Mouse (Mus musculus) CD8-positive naive resting alpha-beta T cell, adult 2 months (primary cell): ENCODE measurements at regions not wholly inside any gene's neighbourhood (a gene's known extent, or its start where the extent isn't known, plus 50 kb on each side); places are given as distances from the start of the nearest gene placed in this dataset.
"Not testable (repeated sequence)": the region's sequence is repeated elsewhere in the genome, so short reads cannot be mapped to it uniquely, and the experiment has no call there.

ENCODE experiments used
- DNase-seq, 2 experiments: peaks; one replicate each; pipeline ENCODE4 v3.0.0; 2022; ENCODE audit warnings: low read depth in 2 of 2, low spot score in 2 of 2

DNA sequence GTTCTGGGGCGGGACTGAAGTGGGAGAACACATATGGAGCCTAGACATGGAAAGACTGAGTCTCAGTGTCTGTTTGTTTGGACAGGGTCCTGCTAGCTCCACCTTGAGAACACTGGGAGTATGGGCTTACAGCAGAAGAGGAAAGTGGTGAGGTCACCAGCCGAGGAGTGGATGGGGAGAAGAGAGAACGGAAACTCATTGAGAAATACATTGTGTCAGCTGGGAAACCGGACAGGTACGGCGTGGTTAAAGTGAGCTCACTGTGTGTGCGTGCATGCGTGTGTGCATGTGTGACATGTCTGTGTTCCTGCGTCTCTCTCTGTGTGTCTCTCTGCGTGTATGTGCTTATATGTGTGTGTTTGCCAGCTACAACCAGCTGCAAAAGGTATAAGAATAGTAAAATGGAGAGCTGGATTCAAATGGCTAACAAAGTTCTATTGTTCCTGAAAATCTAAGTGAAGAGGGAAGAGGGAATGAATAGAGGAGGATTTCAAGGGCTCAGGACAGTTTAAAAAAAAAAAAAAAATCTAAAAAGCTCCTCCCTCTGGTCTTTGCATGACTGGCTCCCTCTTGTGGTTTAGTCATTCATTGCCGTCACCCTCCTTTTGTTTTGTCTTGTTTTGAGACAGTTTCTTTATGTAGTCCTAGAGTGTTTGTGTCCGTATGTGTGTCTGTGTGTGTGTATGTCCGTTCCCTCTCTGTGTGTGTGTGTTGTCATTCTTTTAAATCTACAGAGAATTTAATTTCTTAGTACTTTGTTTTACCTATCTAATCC lies 52.0 kb upstream of the Ak4 start:
- DNase-seq = peak; percentile 50 to 73

DNA sequence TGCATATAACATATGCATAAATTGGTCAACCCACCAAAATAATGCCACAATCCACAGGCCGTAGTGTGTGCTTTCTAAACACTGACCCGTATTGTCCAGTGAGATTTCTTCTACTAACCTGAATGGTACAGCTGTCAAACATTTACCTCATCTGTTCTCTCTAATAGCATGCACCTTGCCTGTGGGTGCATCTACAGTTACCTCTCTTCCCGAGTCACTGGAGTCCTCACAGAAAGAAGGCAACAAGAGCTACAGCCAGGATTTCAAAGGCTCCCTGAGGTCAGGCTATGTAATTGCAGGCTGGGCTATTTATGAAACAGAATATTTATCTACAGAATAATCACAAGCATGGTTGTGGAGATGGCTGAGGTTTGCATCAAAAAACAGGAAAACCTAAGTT lies 53.8 kb upstream of the Ak4 start:
- DNase-seq = no peak

DNA sequence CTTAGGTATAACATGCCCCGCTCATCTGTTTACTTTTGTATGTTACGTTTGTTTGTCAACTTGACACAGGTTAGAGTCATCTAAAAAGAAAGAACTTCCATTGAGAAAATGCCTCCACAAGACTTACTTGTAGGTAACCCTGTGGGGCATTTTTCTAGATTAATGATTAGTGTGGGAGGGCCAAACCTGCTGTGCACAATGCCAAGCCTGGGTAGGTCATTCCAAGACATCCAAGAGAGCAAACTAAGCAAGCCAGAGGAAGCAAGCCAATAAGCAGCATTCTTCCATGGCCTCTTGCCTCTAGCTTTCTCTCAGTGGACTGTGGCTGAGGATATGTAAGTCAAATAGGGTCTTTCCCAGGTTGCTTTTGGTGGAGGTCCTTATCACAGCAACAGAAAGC lies 54.4 kb upstream of the Ak4 start:
- no peak for DNase-seq

DNA sequence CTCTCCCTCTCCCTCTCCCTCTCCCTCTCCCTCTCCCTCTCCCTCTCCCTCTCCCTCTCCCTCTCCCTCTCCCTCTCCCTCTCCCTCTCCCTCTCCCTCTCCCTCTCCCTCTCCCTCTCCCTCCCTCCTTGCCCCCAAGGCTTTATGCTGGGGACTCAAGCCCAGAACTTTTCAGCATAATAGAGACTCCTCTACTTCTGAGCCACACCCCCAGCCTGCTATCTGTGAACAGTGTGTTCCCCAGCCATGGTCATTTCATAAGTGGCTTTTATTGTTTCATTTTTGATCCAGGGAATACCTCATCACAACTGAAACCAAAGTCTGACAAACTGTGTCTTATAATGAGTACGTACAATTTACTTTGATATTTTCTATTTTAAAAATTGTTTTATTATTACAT lies 55.8 kb upstream of the Ak4 start:
- not testable (repeated sequence) for DNase-seq

DNA sequence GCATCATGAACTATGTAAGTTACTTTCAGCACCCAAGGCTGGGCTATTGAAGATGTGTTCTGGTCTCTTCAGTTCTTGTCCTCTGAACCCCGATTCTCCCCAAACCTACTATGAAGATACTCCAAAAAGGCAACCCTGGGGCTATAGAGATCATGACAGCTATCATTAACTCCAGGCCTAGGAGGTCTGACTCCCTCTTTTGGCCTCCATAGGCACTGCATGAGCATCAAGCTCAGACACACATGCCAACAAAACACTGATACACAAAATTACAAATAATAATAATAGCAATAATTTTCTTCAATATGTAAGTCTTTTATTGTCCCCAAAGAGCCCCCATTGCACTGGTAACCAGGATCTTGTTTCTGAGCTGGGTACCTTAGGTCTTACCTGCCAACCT lies 57.3 kb upstream of the Ak4 start:
- peak in 1 of 2 experiments; percentile 31 for DNase-seq

DNA sequence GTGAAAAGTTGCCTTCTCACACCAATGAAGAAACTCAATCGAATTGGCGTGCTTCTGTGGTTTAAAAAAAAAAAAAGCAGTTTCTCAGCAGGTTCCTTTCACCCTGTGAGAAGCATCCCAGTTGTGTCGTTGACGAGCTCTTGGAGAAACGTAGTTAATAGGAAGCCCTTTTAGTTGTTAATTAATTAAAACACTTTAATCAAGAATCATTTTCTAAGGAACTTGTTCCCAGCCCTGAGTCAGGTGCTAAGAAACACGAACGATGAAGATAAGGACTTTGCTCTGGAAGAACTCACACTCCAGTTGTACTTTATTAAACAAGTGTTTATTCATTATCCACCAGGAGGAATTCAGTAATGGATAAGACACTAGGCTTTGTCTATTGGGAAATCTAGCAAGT lies 58.8 kb upstream of the Ak4 start:
- DNase-seq = no peak

DNA sequence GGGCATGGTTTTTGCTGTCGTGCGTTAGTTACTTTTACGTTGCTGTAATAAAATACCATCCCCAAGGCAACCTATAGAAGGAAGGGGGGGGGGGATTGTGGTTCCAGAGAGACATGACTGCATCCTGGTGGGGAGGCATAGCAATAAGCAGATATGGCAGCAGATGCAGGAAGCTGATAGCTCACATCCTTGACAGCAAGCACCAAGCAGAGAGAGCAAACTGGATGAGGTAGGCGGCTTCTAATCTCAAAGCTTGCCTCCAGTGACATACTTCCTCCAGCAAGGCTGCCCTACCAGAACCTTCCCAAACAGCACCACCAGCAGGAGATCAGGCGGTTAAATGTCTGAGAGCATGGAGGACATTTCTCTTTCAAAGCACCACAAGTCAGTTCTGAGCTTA lies 60.0 kb upstream of the Ak4 start:
- DNase-seq = no peak

DNA sequence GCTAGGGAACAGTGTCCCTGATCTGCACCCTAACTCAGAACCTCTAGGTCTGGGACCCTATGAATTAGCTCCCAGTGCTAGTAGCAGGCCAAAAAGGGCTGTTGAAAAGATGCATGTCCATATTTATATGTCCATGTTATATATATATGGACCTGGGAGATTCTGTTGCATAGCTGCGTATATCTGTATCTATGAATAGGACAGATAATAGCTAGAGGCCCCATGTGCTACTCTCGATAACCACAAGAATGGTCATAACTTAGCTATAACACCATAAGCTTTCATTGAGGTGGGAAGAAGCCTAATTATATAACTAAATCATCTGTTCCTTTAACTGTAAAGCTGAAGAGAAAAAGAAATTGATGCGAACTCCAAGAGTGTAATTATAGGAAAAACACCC lies 60.6 kb upstream of the Ak4 start:
- DNase-seq = no peak

DNA sequence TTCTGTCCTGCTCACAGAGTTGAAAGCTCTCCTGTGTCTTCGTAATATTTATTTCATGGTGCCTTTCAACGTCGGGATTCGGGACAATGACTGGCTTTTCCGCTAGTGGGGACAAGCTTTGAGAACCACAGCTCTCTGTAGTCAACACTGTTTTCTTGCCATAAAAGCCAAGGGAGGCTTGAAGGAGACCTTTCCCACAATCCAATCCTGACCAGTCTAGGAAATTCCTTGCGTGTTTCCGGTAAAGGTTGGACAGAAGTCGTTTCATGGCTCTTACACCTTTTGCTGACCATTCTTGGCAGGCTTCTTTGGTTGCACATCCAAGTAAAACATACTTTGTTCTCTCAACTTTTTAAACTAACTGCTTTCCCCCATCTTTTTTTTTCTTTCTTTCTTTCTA lies 61.2 kb upstream of the Ak4 start:
- no peak for DNase-seq

DNA sequence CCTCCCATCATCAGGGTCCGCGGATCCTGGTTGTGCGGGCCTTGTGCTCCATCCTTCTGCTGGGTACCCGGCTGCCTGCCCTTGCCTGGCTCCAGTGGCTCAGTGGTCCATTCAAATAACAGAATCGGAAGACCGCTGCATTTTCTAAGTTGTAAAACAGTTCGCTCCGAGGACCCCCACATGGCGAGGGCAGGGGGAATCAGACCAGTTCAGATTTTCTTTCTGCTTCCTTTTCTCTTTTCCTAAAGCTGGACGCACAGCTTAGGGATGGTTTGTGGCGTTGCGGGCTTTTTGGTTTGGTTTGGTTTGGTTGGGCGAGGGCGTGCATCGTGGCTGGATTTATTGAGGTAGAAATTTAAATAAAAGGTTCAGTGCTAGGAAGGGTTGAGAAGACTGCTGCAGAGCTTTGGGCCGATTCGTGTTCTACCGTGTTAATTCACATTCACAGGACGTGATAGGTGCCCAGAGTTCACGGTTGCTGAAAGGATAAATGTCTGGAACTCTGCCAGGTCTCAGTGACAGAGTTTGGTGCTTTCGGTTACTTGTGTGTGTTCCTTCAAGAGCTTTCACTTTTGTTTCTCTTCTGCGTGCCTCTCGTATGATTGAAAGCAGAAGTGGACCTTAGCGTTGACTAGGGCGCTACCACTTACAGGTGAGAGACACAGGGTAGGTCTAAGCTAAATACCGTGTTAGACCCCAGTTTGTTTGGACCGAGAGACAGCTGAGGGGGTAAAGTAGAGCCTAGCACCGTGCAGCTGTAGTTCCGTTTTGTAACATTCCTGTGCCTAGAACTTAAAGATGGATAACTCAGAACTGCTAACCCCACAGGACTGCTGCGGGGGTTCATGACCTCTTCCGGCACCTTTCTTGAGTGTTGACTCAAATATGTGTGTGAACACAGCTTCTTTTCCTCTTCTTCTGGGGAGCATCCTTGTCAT lies 61.9 kb upstream of the Ak4 start:
- DNase-seq = peak; percentile 66 to 76

DNA sequence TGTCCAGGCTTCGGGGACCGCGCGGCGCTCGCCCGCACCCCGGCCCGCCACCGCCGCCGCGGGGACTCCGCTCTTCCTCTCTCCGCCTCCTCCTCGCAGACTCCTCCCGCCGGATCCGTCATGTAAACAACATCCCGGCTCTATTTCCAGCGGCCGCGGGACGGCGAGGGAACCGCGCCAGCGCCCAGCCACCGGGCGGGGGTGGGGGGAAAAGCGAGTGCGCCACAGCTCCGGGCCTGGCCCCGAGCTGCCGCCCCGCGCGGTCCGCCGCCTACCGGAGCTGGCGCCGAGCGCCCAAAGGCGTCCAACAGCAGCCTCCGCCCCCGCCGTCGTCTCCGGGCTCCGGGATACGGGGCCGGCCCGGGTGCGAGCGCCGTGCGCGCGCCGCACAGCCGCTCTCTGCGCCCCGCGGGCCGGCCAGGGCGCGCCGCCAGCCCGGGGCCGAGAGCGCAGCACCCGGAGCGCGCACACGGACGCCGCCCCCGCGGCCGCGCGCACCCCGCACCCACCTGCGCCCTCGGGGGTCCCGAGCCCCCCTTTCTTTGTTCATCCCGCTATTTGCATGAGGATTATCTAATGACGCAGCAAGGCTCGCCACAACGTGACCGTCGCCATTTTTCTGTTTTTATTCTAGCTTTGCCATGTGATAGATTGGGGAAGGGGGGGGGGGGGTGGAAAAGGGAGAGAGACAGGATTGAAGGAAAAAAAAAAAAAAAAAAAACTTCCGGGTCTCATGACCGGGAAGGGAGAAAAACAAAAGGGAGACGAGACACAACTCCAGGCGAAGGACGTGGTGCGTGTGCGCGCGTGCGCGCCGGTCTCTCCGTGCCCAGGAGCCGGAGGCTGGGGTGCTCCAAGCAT lies 62.8 kb upstream of the Ak4 start:
- DNase-seq = peak; percentile 57

DNA sequence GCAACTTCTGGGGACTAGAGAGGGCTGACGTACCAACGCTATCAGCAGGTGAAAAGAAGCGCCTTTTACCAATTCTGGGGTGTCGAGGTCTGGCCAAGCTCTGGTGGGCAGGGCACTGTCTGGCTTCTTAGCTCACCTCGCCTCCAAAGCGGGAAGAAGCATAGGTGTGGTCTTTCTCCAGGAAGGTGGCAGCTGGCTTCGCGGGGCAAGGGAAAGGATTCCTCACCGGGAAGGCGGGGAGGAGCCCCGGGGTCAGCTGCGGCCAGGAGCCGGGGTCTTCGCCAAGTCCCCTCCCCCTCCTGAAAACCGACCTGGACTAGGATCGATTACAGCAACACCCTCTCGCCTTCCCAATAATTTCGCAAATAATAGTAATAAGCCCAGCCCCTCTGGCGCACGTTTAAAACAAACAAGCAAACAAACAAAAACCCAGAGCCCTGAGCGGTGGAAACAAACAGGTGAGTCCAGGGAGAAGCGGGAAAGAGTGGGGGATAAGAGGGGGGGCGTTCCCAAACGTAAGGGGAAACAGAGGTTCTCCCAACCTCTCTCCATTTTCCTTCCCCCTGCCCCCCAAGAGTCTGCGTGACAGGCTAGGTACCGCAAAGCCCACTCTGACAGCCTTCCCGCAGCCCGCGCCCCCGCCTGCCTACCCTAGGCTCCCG lies 63.5 kb upstream of the Ak4 start:
- peak; percentile 10 to 31 for DNase-seq

DNA sequence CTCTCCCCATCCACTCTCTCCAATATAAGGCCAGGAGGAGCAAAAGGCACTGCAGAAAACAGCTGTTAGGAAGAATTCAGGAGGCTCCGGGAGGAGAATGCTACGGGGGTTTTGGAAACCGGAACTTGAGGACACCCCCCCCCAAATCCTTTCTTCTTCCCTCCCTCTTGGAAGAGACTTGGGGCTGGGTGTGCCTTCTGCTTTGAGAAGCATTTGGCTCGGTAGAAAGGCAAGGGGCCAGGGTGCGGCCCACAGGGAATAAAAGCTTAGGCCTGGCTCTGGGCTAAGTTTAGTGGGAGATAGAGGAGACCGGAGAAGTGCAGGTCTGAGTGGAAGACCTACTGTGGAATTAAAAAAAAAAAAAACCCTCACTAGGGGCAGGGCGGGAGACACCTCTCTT lies 64.1 kb upstream of the Ak4 start:
- no peak for DNase-seq

DNA sequence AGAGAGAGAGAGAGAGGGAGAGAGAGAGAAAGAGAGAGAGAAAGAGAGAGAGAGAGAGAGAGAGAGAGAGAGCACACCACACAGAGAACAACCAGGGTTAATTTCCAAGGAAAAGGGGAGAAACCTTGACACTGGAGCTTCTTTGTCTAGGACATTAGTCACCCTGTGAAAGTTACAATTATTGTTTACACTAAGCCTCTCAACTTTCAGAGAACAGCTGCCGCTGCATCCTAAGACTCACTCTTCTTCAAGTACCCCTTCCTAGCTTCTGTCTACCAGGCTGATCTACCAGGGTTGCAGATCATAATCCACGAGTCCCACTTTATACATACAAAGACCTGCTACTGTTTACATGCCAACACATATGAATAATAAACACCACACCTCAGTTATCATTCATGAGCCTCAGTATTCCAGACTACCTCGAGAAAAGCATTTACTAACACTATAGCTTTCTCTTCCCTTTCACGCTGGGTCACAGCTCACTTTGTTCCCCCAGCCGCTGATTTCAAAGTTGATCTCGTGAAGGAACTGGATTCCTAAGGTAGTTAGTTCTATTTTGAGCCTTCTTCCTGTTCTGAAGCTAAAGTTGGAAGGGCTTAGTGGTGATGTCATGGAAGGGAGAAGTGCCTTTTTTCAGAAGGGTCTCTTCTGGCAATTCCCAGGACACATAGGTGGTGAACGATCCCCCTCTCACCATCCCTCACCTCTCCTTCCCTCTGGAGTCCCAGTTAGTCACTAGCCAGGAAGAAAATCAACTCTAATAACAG lies 64.8 kb upstream of the Ak4 start:
- no peak for DNase-seq

DNA sequence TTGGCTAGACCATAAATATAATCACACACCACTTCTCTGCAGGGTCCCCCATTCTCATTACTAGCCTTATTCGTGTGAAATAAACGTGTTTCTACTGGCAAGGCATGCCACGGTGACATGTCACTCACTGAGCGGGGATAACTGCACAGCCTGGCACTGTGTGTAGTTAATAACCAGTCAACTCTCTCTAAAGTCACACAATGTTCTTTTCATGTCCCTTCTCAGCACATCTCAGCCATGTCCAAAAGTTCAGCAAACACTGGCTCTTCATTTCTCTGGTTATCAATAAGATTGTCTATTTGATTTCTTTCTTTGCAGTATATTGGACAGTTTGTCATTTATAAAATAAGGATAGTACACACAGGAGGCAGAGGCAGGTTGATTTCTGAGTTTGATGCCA lies 66.9 kb upstream of the Ak4 start:
- no peak for DNase-seq

DNA sequence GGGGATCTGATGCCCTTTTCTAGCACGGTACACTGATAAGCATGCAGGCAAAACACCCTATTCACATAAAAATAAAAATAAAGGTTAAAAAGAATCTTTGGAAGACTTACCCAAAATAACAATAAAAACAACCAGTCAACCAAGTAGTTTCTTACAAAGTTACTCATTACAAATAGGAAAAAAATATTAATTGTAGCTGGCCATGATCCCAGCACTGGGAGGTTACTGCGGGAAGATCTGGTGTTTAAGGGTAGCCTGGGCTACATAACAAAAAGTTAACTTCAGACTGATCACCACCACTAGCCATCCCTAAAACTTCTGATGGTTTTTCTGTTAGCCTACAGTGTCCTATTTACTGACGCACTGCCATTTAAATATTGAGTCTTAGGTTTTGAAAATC lies 67.4 kb upstream of the Ak4 start:
- no peak for DNase-seq

DNA sequence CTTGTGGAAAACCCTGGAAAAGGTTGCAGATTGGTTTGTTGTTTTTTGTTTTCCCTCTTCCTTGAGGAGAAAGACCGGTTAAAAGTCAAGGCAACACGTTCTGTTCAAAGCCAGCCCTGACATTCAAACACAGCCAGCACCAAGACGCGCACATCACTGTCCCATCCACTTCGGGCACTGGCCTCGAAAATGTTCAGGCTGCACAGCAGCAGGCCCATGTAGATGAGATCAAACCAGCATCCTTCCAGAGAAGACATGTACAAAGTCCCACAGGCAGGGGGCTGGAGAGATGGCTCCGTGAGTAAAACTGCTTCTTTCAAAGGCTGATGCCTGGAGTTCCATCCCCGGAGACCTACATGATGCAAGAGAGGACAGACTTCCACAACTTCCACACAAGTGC lies 68.4 kb upstream of the Ak4 start:
- DNase-seq = no peak

DNA sequence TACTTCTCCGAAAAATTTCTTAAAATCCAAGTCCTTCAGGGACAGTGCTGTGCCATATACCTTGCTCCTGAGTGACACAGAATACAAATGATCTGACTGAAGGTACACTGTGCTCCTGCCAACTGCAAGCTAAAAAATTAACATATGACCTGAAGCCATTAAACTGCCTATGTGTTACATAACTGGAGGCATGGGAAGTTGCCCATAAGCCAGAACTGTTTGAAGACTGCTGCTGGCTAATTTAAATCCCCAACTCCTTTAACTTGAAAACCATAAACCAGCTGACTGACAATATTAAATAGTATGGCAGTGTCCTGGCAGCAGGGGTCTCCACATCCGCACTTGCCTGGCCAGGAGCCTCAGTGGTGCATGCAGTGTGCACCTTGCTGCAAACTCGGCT lies 68.9 kb upstream of the Ak4 start:
- DNase-seq = no peak

DNA sequence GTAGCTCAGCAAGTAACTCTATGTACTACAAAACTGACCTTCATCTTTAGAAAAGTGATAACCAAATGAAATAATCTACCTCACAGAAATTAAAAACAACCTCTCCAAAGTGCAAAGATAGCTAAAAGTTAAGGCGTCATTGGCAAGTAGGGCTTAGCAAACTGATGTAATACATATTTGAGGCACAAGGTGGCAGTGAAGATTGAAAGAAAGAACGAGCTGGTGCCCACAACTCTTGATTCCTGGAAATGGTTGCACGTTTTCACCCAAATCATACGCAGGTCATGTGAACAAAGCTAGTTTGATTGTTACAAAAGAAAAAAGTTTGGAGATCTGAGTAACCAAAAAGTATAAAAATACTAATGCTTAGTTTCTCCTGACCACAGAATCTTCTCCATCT lies 69.7 kb upstream of the Ak4 start:
- DNase-seq = peak; percentile 67 to 81

DNA sequence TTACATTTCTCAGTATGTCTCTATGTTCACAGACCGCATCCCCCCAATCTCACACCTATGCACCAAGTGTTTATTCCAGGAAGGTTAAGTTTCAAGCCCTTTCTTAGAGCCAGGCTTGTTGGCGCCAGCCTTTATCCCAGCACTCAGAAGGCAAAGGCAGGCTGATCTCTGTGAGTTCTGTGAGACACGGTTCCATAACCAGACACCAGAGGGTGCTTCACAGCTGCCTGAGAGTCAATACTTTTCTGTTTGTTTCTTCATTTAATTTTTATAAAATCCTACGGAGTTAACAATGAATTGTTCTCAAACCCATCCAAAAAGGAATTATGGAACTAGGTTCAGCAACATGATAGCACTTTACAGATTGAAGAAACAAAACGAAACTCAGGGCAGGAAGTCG lies 71.8 kb upstream of the Ak4 start:
- DNase-seq = no peak
